Mouse (Mus musculus): ENCODE measurements at regions not wholly inside any gene's neighbourhood (a gene's known extent, or its start where the extent isn't known, plus 50 kb on each side); places are given as distances from the start of the nearest gene placed in this dataset.

Small RNA genes lying in the stretch of these regions (microRNA-seq; reads per million reads assigned to microRNA genes)
- 0 reads per million in 2 experiments for gene Gm22118 (ENCODE audit: borderline replicate concordance in 2 of 2)

Measured in gastrocnemius, postnatal 25 days (tissue).